Mouse (Mus musculus) forebrain, embryonic 16.5 days (tissue): ENCODE data around the gene Plin4. TPM values are rescaled to one million over a fixed set of nuclear protein-coding genes. Genes with fewer than 3 reads are reported as not detected.

ENCODE experiments used
- ATAC-seq: fragments of 200-750 bp; cut with Nextera tagmentation; 2 replicates; pipeline ENCODE4 v1.8.0; 2017; ENCODE audit warnings: mild to moderate bottlenecking, moderate library complexity
- H3K27ac ChIP-seq: fragments of 300-500 bp; sonication (generic); 2 replicates; pipeline ENCODE4 v1.5.1; 2014; ENCODE audit warnings: low read length, control low read depth
- H3K27me3 ChIP-seq: fragments of 300-500 bp; sonication (generic); replicated peaks from 2 replicates; pipeline ENCODE4 v1.6.1; 2014; ENCODE audit warnings: low read length; ENCODE audit not compliant: control insufficient read depth, insufficient read depth
- H3K36me3 ChIP-seq: fragments of 300-500 bp; sonication (generic); 2 replicates; pipeline ENCODE4 v1.6.1; 2014; ENCODE audit not compliant: control insufficient read depth, insufficient read depth
- H3K4me1 ChIP-seq: fragments of 300-500 bp; sonication (generic); replicated peaks from 2 replicates; pipeline ENCODE4 v1.6.1; 2014; ENCODE audit warnings: low read length; ENCODE audit not compliant: control insufficient read depth, insufficient read depth
- H3K4me2 ChIP-seq: fragments of 300-500 bp; sonication (generic); 2 replicates; pipeline ENCODE4 v1.6.1; 2014; ENCODE audit warnings: mild to moderate bottlenecking, low read length, control low read depth
- H3K4me3 ChIP-seq: fragments of 300-500 bp; sonication (generic); replicated peaks from 2 replicates; pipeline ENCODE4 v1.5.1; 2014; ENCODE audit warnings: mild to moderate bottlenecking, low read length, control low read depth
- H3K9ac ChIP-seq: fragments of 300-500 bp; sonication (generic); replicated peaks from 2 replicates; pipeline ENCODE4 v1.6.1; 2014; ENCODE audit warnings: low read depth, low read length, control low read depth
- H3K9me3 ChIP-seq: fragments of 300-500 bp; sonication (generic); 2 replicates; pipeline ENCODE4 v1.6.1; 2016; ENCODE audit warnings: low read length; ENCODE audit not compliant: control insufficient read depth
- WGBS: fragments of 180-500 bp; shearing (Covaris S2); extraction: QIAGEN DNeasy Blood & Tissue Kit; methylation state at CpG from one replicate; pipeline ENCODE4 v1.1.7; 2014; 5-methylcytosine and 5-hydroxymethylcytosine counted together
- polyA plus RNA-seq: library from polyadenylated mRNA; unstranded; fragments of >200 nt; fragmentation: Nextera tagmentation; extraction: Ambion mirVana; gene quantifications from 2 replicates; pipeline ENCODE4 v1.2.1, GENCODE M21; 2015

The Plin4 gene
- polyA plus RNA-seq, 1 experiment from 2014 or later, result 0.14 TPM

GRCm38 (mm10) chr17:56131814-56132213 lies 22.2 kb upstream of the Plin4 start:
- H3K4me1 ChIP-seq, result peaks cover 13% of the 10 kb centered on the region
- no peaks in the 10 kb centered on the region for H3K27me3 ChIP-seq
- H3K4me3 ChIP-seq, result no peak overlapping the region
- H3K9me3 ChIP-seq, result no peaks in the 10 kb centered on the region
- peak; percentile 27 for ATAC-seq
- no peak overlapping the region for H3K27ac ChIP-seq
- H3K9ac ChIP-seq, result no peak overlapping the region
- no peak overlapping the region for H3K4me2 ChIP-seq
- peaks cover 7% of the 10 kb centered on the region; the same call in 1 of the 2 replicates for H3K36me3 ChIP-seq
- 38% methylated on average over 7 of the region's 7 CpGs for WGBS

GRCm38 (mm10) chr17:56131136-56131535 lies 21.5 kb upstream of the Plin4 start:
- Histone ChIP-seq H3K27ac (no peak overlapping the region), H3K27me3 (no peaks in the 10 kb centered on the region), H3K9ac (no peak overlapping the region), H3K36me3 (peaks cover 7% of the 10 kb centered on the region; the same call in 1 of the 2 replicates), H3K4me1 (peaks cover 13% of the 10 kb centered on the region), H3K4me3 (no peak overlapping the region), H3K4me2 (no peak overlapping the region), H3K9me3 (no peaks in the 10 kb centered on the region)
- WGBS, result 89% methylated on average over 10 of the region's 10 CpGs
- ATAC-seq, result no peak

- ATAC-seq, result no peak
- H3K9me3 ChIP-seq, result peaks cover 2% of the 10 kb centered on the region; the same call in 1 of the 2 replicates
- peaks cover 16% of the 10 kb centered on the region for H3K27me3 ChIP-seq
- H3K4me1 ChIP-seq, result peaks cover 6% of the 10 kb centered on the region; the same call in 1 of the 2 replicates
- H3K9ac ChIP-seq, result no peak overlapping the region
- WGBS, result 81% methylated on average over 15 of the region's 15 CpGs
- no peak overlapping the region for H3K4me2 ChIP-seq
- peaks cover 16% of the 10 kb centered on the region for H3K36me3 ChIP-seq
- H3K4me3 ChIP-seq, result no peak overlapping the region
- no peak overlapping the region for H3K27ac ChIP-seq
These were observed 18.6 kb upstream of the Plin4 start for GRCm38 (mm10) chr17:56128246-56128645.

- WGBS, result 79% methylated on average over 11 of the region's 11 CpGs
- H3K9me3 ChIP-seq, result peaks cover 13% of the 10 kb centered on the region
- H3K27me3 ChIP-seq, result peaks cover 33% of the 10 kb centered on the region
- H3K4me2 ChIP-seq, result no peak overlapping the region
- H3K27ac ChIP-seq, result no peak overlapping the region
- H3K9ac ChIP-seq, result no peak overlapping the region
- H3K4me1 ChIP-seq, result peaks cover 3% of the 10 kb centered on the region; the same call in 1 of the 2 replicates
- H3K4me3 ChIP-seq, result no peak overlapping the region
- peaks cover 22% of the 10 kb centered on the region for H3K36me3 ChIP-seq
- no peak for ATAC-seq
These were observed 16.6 kb upstream of the Plin4 start for GRCm38 (mm10) chr17:56126175-56126574.

GRCm38 (mm10) chr17:56125276-56125630 lies 15.7 kb upstream of the Plin4 start:
- no peak overlapping the region for H3K9ac ChIP-seq
- H3K27ac ChIP-seq, result no peak overlapping the region
- H3K36me3 ChIP-seq, result peaks cover 22% of the 10 kb centered on the region
- peaks cover 42% of the 10 kb centered on the region for H3K27me3 ChIP-seq
- no peak overlapping the region for H3K4me2 ChIP-seq
- peaks cover 13% of the 10 kb centered on the region for H3K9me3 ChIP-seq
- peaks cover 3% of the 10 kb centered on the region; the same call in 1 of the 2 replicates for H3K4me1 ChIP-seq
- no peak for ATAC-seq
- H3K4me3 ChIP-seq, result no peak overlapping the region
- WGBS, result 88% methylated on average over 4 of the region's 4 CpGs

- peaks cover 3% of the 10 kb centered on the region; the same call in 1 of the 2 replicates for H3K4me1 ChIP-seq
- no peak overlapping the region for H3K27ac ChIP-seq
- peaks cover 20% of the 10 kb centered on the region for H3K36me3 ChIP-seq
- ATAC-seq, result peak; percentile 13
- H3K4me2 ChIP-seq, result peak overlapping the region; percentile 43
- H3K4me3 ChIP-seq, result peak overlapping the region; percentile 18; the same call in 1 of the 2 replicates
- H3K27me3 ChIP-seq, result peaks cover 48% of the 10 kb centered on the region
- peaks cover 13% of the 10 kb centered on the region for H3K9me3 ChIP-seq
- peak overlapping the region; percentile 35 for H3K9ac ChIP-seq
- whole genome bisulfite sequencing, result 7% methylated on average over 59 of the region's 59 CpGs
These were observed 15.0 kb upstream of the Plin4 start for GRCm38 (mm10) chr17:56124377-56125275.

GRCm38 (mm10) chr17:56123681-56124340 lies 14.2 kb upstream of the Plin4 start:
- Histone ChIP-seq H3K36me3 (peaks cover 17% of the 10 kb centered on the region), H3K4me3 (0 out of 2 replicates have a peak overlapping the region, but pooled peaks have one; percentile 18)
- no peak for ATAC-seq

GRCm38 (mm10) chr17:56123161-56123560 lies 13.6 kb upstream of the Plin4 start:
- Histone ChIP-seq H3K27me3 (peaks cover 53% of the 10 kb centered on the region), H3K9ac (no peak overlapping the region), H3K4me3 (no peak overlapping the region), H3K4me1 (peaks cover 3% of the 10 kb centered on the region; the same call in 1 of the 2 replicates), H3K9me3 (peaks cover 13% of the 10 kb centered on the region), H3K4me2 (no peak overlapping the region), H3K36me3 (peaks cover 17% of the 10 kb centered on the region), H3K27ac (no peak overlapping the region)
- no peak for ATAC-seq
- WGBS, result 91% methylated on average over 12 of the region's 12 CpGs

More at GRCm38 (mm10) chr17:56123681-56124340, 14.2 kb upstream of the Plin4 start:
- Histone ChIP-seq H3K4me1 (peaks cover 3% of the 10 kb centered on the region; the same call in 1 of the 2 replicates), H3K27ac (no peak overlapping the region), H3K4me2 (peak overlapping the region; percentile 43; the same call in 1 of the 2 replicates), H3K9me3 (peaks cover 13% of the 10 kb centered on the region), H3K9ac (no peak overlapping the region), H3K27me3 (peaks cover 52% of the 10 kb centered on the region)
- WGBS, result 50% methylated on average over 59 of the region's 59 CpGs

GRCm38 (mm10) chr17:56121826-56122225 lies 12.2 kb upstream of the Plin4 start, which contains the start of gene Lrg1:
Lrg1 (minus strand) TSS chr17:56122001.
- peaks cover 15% of the 10 kb centered on the region for H3K36me3 ChIP-seq
- H3K4me2 ChIP-seq, result no peak within 1 kb of the TSS
- peaks cover 62% of the 10 kb centered on the region for H3K27me3 ChIP-seq
- no peak for ATAC-seq
- peaks cover 13% of the 10 kb centered on the region for H3K9me3 ChIP-seq
- H3K4me1 ChIP-seq, result peaks cover 10% of the 10 kb centered on the region
- H3K4me3 ChIP-seq, result no peak within 1 kb of the TSS
- H3K9ac ChIP-seq, result no peak within 1 kb of the TSS
- WGBS, result 62% methylated on average over 2 of the region's 2 CpGs
- no peak within 1 kb of the TSS for H3K27ac ChIP-seq
